Mouse (Mus musculus): Measurements from ENCODE around the gene Mid1.
"Not testable (repeated sequence)": the region's sequence is repeated elsewhere in the genome, so short reads cannot be mapped to it uniquely, and the experiment has no call there.

Gene Mid1

GRCm38 (mm10) chrX:169999226-169999883 lies 314.4 kb downstream of the Mid1 start:
- peak in 1 of 2 experiments; percentile 51 for DNase-seq (ENCODE audit: low read depth in 2 of 2, low spot score in 2 of 2)

DNA sequence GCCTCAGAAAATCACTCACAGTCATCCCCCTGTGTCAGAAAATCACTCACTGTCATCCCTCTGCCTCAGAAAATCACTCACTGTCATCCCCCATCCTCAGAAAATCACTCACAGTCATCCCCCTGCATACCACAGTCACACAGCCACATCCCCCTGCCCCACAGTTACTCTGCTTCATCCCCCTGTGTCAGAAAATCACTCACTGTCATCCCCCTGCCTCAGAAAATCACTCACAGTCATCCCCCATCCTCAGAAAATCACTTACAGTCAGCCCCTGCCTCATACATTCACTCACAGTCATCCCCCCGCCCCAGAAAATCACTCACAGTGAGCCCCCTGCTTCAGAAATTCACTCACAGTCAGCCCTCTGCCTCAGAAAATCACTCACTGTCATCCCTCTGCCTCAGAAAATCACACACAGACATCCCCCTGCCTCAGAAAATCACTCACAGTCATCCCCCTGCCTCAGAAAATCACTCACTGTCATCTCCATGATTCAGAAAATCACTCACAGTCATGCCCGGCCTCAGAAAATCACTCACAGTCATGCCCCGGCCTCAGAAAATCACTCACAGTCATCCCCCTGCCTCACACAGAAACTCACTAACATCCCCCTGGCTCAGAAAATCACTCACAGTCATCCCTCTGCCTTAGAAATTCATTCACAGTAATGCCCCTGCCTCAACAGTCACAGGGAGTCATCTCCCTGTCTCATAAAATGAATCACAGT lies 315.1 kb downstream of the Mid1 start:
- DNase-seq (ENCODE audit: low read depth in 2 of 2, low spot score in 2 of 2), result not testable (repeated sequence)

DNA sequence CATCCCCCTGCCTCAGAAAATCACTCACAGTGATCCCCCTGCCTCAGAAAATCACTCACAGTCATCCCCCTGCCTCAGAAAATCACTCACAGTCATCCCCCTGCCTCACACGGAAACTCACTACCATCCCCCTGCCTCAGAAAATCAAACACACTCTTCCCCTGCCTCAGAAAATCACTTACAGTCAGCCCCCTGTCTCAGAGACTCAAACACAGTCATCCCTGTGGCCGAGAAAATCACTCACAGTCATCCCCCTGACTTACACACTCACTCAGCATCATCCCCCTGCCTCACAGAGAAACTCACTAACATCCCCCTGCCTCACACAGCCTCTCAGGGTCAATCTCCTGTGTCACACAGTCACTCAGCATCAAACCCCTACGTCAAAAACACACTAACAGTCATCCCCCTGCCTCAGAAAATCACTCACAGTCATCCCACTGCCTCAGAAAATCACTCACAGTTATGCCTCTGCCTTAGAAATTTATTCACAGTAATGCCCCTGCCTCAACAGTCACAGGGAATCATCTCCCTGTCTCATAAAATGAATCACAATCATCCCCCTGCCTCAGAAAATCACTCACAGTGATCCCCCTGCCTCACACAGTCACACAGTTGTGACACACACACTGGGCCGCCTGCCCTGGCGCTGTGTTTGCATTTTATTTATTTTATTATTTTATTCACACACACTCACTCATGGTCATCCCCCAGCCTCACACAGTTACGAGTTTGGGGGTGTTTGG lies 315.8 kb downstream of the Mid1 start:
- DNase-seq (ENCODE audit: low read depth in 2 of 2, low spot score in 2 of 2), result not testable (repeated sequence)

- not testable (repeated sequence) for DNase-seq (ENCODE audit: low read depth in 2 of 2, low spot score in 2 of 2)
These were observed 316.3 kb downstream of the Mid1 start for GRCm38 (mm10) chrX:170001388-170001695.

DNA sequence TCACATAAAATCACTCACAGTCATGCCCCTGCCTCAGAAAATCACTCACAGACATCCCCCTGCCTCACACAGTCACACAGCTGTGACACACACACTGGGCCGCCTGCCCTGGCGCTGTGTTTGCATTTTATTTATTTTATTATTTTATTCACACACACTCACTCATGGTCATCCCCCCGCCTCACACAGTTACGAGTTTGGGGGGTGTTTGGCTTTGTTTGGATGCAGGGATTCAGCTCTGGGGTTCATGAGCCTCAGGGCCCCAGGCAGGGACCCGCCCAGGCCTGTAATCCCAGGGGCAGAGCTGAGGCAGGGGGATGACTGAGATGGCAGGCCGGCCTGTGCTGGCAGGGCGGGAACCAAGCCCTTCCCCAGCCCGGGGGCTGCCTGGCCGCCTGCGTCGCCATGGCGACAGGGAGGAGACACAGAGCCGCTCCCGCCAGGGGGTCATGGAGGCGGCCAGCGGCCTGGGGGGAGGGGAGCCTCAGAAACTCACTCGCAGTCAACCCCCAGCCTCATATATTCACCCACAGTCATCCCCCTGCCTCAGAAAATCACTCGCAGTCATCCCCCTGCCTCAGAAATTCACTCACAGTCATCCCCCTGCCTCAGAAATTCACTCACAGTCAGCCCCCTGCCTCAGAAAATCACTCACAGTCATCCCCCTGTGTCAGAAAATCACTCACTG lies 317.7 kb downstream of the Mid1 start:
- not testable (repeated sequence) for DNase-seq (ENCODE audit: low read depth in 2 of 2, low spot score in 2 of 2)

DNA sequence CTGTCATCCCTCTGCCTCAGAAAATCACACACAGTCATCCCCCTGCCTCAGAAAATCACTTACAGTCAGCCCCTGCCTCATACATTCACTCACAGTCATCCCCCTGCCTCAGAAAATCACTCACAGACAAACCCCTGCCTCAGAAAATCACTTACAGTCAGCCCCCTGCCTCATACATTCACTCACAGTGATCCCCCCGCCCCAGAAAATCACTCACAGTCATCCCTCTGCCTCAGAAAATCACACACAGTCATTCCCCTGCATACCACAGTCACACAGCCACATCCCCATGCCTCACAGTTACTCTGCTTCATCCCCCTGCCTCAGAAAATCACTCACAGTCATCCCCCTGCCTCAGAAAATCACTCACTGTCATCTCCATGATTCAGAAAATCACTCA lies 318.5 kb downstream of the Mid1 start:
- not testable (repeated sequence) for DNase-seq (ENCODE audit: low read depth in 2 of 2, low spot score in 2 of 2)

DNA sequence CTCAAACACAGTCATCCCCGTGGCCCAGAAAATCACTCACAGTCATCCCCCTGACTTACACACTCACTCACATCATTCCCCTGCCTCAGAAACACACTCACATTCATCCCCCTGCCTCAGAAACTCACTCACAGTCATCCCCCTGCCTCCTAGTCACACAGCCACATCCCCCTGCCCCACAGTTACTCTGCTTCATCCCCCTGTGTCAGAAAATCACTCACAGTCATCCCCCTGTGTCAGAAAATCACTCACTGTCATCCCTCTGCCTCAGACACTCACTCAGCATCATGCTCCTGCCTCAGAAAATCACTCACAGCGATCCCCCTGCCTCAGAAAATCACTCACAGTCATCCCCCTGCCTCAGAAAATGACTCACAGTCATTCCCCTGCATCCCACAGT lies 319.2 kb downstream of the Mid1 start:
- DNase-seq (ENCODE audit: low read depth in 2 of 2, low spot score in 2 of 2), result not testable (repeated sequence)

GRCm38 (mm10) chrX:170004793-170005192 lies 319.8 kb downstream of the Mid1 start:
- DNase-seq (ENCODE audit: low read depth in 2 of 2, low spot score in 2 of 2), result not testable (repeated sequence)

DNA sequence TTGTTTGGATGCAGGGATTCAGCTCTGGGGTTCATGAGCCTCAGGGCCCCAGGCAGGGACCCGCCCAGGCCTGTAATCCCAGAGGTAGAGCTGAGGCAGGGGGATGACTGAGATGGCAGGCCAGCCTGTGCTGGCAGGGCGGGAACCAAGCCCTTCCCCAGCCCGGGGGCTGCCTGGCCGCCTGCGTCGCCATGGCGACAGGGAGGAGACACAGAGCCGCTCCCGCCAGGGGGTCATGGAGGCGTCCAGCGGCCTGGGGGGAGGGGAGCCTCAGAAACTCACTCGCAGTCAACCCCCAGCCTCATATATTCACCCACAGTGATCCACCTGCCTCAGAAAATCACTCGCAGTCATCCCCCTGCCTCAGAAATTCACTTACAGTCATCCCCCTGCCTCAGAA lies 320.2 kb downstream of the Mid1 start:
- DNase-seq (ENCODE audit: low read depth in 2 of 2, low spot score in 2 of 2), result peak in 1 of 2 experiments; percentile 45

- not testable (repeated sequence) for DNase-seq (ENCODE audit: low read depth in 2 of 2, low spot score in 2 of 2)
These were observed 320.8 kb downstream of the Mid1 start for GRCm38 (mm10) chrX:170005695-170006297.

DNA sequence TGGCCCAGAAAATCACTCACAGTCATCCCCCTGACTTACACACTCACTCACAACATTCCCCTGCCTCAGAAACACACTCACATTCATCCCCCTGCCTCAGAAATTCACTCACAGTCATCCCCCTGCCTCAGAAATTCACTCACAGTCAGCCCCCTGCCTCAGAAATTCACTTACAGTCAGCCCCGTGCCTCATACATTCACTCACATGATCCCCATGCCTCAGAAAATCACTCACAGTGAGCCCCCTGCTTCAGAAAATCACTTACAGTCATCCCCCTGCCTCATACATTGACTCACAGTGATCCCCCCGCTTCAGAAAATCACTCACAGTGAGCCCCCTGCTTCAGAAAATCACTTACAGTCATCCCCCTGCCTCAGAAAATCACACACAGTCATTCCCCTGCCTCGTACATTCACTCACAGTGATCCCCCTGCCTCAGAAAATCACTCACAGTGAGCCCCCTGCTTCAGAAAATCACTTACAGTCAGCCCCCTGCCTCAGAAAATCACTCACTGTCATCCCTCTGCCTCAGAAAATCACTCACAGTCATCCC lies 321.8 kb downstream of the Mid1 start:
- DNase-seq (ENCODE audit: low read depth in 2 of 2, low spot score in 2 of 2), result not testable (repeated sequence)

DNA sequence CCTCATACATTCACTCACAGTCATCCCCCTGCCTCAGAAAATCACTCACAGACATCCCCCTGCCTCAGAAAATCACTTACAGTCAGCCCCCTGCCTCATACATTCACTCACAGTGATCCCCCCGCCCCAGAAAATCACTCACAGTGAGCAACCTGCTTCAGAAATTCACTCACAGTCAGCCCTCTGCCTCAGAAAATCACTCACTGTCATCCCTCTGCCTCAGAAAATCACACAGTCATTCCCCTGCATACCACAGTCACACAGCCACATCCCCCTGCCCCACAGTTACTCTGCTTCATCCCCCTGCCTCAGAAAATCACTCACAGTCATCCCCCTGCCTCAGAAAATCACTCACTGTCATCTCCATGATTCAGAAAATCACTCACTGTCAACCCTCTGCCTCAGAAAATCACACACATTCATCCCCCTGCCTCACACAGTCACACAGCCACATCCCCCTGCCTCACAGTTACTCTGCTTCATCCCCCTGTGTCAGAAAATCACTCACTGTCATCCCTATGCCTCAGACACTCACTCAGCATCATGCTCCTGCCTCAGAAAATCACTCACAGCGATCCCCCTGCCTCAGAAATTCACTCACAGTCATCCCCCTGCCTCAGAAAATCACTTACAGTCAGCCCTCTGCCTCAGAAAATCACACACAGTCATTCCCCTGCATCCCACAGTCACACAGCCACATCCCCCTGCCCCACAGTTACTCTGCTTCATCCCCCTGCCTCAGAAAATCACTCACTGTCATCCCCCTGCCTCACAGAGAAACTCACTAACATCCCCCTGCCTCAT lies 322.6 kb downstream of the Mid1 start:
- DNase-seq (ENCODE audit: low read depth in 2 of 2, low spot score in 2 of 2), result not testable (repeated sequence)

GRCm38 (mm10) chrX:170008179-170008467 lies 323.1 kb downstream of the Mid1 start:
- not testable (repeated sequence) for DNase-seq (ENCODE audit: low read depth in 2 of 2, low spot score in 2 of 2)

DNA sequence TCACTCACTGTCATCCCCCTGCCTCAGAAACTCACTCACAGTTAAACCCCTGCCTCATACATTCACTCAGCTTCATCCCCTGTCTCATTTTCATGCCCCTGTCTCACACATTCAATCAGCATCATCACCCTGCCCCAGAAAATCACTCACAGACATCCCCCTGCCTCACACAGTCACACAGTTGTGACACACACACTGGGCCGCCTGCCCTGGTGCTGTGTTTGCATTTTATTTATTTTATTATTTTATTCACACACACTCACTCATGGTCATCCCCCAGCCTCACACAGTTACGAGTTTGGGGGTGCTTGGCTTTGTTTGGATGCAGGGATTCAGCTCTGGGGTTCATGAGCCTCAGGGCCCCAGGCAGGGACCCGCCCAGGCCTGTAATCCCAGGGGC lies 323.6 kb downstream of the Mid1 start:
- DNase-seq (ENCODE audit: low read depth in 2 of 2, low spot score in 2 of 2), result peak in 1 of 2 experiments; percentile 48

- DNase-seq (ENCODE audit: low read depth in 2 of 2, low spot score in 2 of 2), result peak; percentile 83 to 87
These were observed 324.2 kb downstream of the Mid1 start, which contains the start of gene Gm21887 for GRCm38 (mm10) chrX:170009016-170009750. Gm21887 (plus strand) TSS chrX:170009659.

DNA sequence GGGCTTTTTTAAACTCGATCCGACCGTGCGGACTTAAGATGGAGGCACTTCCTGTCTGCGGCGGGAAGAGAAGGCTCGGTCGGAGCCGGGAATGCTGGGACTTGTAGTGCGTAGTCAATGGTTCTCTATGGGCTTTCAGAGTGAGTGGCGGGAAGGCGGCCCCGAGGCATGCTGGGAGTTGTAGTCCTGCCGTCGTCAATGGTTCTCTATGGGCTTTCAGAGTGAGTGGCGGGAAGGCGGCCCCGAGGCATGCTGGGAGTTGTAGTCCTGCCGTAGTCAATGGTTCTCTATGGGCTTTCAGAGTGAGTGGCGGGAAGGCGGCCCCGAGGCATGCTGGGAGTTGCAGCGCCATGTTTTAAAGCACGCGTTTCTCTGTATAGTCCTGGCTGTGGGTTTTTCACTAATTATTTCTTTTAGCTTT lies 324.8 kb downstream of the Mid1 start:
- peak; percentile 100 for DNase-seq (ENCODE audit: low read depth in 2 of 2, low spot score in 2 of 2)

DNA sequence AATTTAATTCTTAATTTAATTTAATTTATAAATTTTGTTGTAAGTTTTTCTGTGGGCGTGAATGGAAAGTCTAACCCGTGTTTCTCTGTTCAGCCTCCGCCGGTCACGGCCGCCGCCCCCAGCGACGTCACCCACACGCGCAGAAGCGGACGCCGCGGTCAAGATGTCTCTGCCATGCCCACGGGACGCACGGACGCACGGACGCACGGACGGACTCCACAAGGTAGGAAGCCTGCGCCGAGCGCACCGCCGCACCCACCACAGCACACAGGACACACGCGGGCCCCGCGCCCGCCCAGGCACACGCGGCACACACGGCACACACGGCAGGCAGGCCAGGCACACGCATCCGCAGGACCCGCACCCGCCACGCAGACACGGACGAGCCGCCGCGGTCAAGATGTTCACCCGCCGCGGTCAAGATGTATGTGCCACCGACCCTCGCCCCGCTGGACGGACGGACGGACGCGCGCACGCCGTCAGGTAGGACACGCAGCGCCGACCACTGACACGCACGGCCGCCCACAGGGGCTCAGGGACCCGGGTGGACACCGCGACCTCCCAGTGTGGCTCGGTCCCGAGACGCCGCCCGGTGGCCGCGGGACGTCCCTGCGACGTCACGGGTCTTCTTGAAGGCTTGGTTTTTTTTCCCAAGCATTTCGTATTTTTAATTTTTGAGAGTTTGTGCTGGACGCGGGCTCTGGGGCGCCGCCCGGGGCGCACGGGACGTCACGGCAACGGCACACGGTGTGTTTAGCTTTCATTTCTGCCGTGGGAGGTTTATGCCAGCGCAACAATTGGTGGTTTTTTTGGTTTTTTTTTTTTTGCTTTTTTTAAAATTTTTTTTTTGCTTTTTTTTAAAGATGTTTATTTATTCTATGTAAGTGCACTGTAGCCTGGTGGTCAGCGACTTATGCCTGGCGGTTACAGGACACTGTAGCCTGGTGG lies 325.9 kb downstream of the Mid1 start:
- peak; percentile 52 to 61 for DNase-seq (ENCODE audit: low read depth in 2 of 2, low spot score in 2 of 2)

- DNase-seq (ENCODE audit: low read depth in 2 of 2, low spot score in 2 of 2), result not testable (repeated sequence)
These were observed 326.5 kb downstream of the Mid1 start for GRCm38 (mm10) chrX:170011529-170011879.

Measured in CD8-positive naive resting alpha-beta T cell, adult 2 months (primary cell).